ENCODE assay signal across 9 mouse cellular contexts in genomic region chr17:70746379-70747079, GRCm38 (mm10).
DNase-seq lines count a peak whose midpoint lies in the region.
"Had no signal": no experiment of that assay in that cellular context is flagged by ENCODE, and none has a peak within 500 bp of the region (broad histone marks: within the 10 kb centered on the region; RNA-seq: fewer than 3 reads in every experiment).

No protein-coding gene starts in this region.

- 0 out of 2 replicates have a peak overlapping the region, but pooled peaks have one; percentile 13 for H3K4me3 ChIP-seq in embryonic facial prominence, embryonic 10.5 days

- 29% methylated on average over 9 of the region's 9 CpGs for WGBS in embryonic facial prominence, embryonic 10.5 days

- no peaks in the 10 kb centered on the region for H3K36me3 ChIP-seq in embryonic facial prominence, embryonic 10.5 days (replicated peaks)
- H3K36me3 ChIP-seq: heart, embryonic 15.5 days had no signal

- H3K27ac ChIP-seq in embryonic facial prominence, embryonic 10.5 days (replicated peaks) = no peak overlapping the region

- peaks cover 47% of the 10 kb centered on the region for H3K4me1 ChIP-seq in embryonic facial prominence, embryonic 10.5 days

- H3K27me3 ChIP-seq in embryonic facial prominence, embryonic 10.5 days (replicated peaks; ENCODE audit: low read depth, poor library complexity, severe bottlenecking) = peaks cover 20% of the 10 kb centered on the region
- H3K27me3 ChIP-seq: heart, embryonic 15.5 days had no signal

- peak; percentile 38 for DNase-seq in embryo, embryonic 11 days
- DNase-seq in embryo, embryonic 10.5 days (ENCODE audit: low spot score) = no peak
- peak; percentile 83 for DNase-seq in 416B (ENCODE audit: low read depth)
- DNase-seq in embryonic facial prominence, embryonic 10.5 days (ENCODE audit: low spot score) = no peak
- peak; percentile 50 to 64 for DNase-seq in kidney, postnatal 25 days
- DNase-seq in cerebellum, postnatal 36 days = no peak
- no peak for DNase-seq in spleen, postnatal 10 days (ENCODE audit: low spot score in 2 of 2)
- no peak for DNase-seq in right cerebral cortex, postnatal 36 days (ENCODE audit: low spot score in 2 of 2)

- no peaks in the 10 kb centered on the region for H3K9me3 ChIP-seq in embryonic facial prominence, embryonic 10.5 days
- H3K9me3 ChIP-seq: heart, embryonic 15.5 days had no signal

Comparison
In these comparisons a context has a peak if more than half of its experiments do, and no peak if none do; other contexts are left out.
1. DNase-seq: peak in embryo, embryonic 11 days (single experiment), 416B (single experiment) and kidney, postnatal 25 days (2 of 2); none in embryo, embryonic 10.5 days (single experiment), embryonic facial prominence, embryonic 10.5 days (single experiment), cerebellum, postnatal 36 days (0 of 2), spleen, postnatal 10 days (0 of 2) and right cerebral cortex, postnatal 36 days (0 of 2).